Mouse (Mus musculus): Measurements from ENCODE around the gene Cxcr5.
A peak's percentile ranks its signal among the peaks of the same experiment; 100 is the strongest.

Cxcr5 gene

GRCm38 (mm10) chr9:44494863-44495809 is 66.5 kb downstream of the Cxcr5 start:
- peak; percentile 70 for DNase-seq (ENCODE audit: low read depth)

- DNase-seq (ENCODE audit: low read depth), result peak; percentile 81
These were observed 67.3 kb downstream of the Cxcr5 start for GRCm38 (mm10) chr9:44494261-44494862.

GRCm38 (mm10) chr9:44492631-44493461 is 68.8 kb downstream of the Cxcr5 start:
- no peak for DNase-seq (ENCODE audit: low read depth)

- DNase-seq (ENCODE audit: low read depth), result no peak
These were observed 70.3 kb downstream of the Cxcr5 start for GRCm38 (mm10) chr9:44491351-44491750.

- no peak for DNase-seq (ENCODE audit: low read depth)
These were observed 71.3 kb downstream of the Cxcr5 start for GRCm38 (mm10) chr9:44490086-44490967.

- DNase-seq (ENCODE audit: low read depth), result no peak
These were observed 72.0 kb downstream of the Cxcr5 start for GRCm38 (mm10) chr9:44489651-44490085.

GRCm38 (mm10) chr9:44488855-44489381 is 72.8 kb downstream of the Cxcr5 start:
- no peak for DNase-seq (ENCODE audit: low read depth)

GRCm38 (mm10) chr9:44488416-44488815 is 73.3 kb downstream of the Cxcr5 start:
- DNase-seq (ENCODE audit: low read depth), result no peak

- no peak for DNase-seq (ENCODE audit: low read depth)
These were observed 74.2 kb downstream of the Cxcr5 start for GRCm38 (mm10) chr9:44487441-44487840.

- no peak for DNase-seq (ENCODE audit: low read depth)
These were observed 74.8 kb downstream of the Cxcr5 start for GRCm38 (mm10) chr9:44486741-44487421.

- no peak for DNase-seq (ENCODE audit: low read depth)
These were observed 75.3 kb downstream of the Cxcr5 start for GRCm38 (mm10) chr9:44486335-44486734.

GRCm38 (mm10) chr9:44485516-44486161 is 76.0 kb downstream of the Cxcr5 start:
- no peak for DNase-seq (ENCODE audit: low read depth)

GRCm38 (mm10) chr9:44485105-44485515 is 76.6 kb downstream of the Cxcr5 start:
- DNase-seq (ENCODE audit: low read depth), result no peak

- no peak for DNase-seq (ENCODE audit: low read depth)
These were observed 77.2 kb downstream of the Cxcr5 start for GRCm38 (mm10) chr9:44484311-44485104.

- peak; percentile 65 for DNase-seq (ENCODE audit: low read depth)
These were observed 78.1 kb downstream of the Cxcr5 start for GRCm38 (mm10) chr9:44483510-44484044.

GRCm38 (mm10) chr9:44483041-44483509 is 78.6 kb downstream of the Cxcr5 start:
- peak; percentile 55 for DNase-seq (ENCODE audit: low read depth)

GRCm38 (mm10) chr9:44482552-44482951 is 79.1 kb downstream of the Cxcr5 start, which contains the start of gene Bcl9l:
Bcl9l (plus strand) TSS chr9:44482825.
- DNase-seq (ENCODE audit: low read depth), result peak; percentile 93

GRCm38 (mm10) chr9:44482112-44482511 is 79.6 kb downstream of the Cxcr5 start:
- DNase-seq (ENCODE audit: low read depth), result no peak
